Mouse (Mus musculus): Measurements from ENCODE around the gene Cramp1l. TPM values are rescaled to one million over a fixed set of nuclear protein-coding genes. Genes with fewer than 3 reads are reported as not detected.

Cramp1l gene
- 2.8 and 3.1 TPM in 2 replicates for polyA plus RNA-seq (2015; fragmentation: Nextera tagmentation; extraction: Ambion mirVana)

DNA sequence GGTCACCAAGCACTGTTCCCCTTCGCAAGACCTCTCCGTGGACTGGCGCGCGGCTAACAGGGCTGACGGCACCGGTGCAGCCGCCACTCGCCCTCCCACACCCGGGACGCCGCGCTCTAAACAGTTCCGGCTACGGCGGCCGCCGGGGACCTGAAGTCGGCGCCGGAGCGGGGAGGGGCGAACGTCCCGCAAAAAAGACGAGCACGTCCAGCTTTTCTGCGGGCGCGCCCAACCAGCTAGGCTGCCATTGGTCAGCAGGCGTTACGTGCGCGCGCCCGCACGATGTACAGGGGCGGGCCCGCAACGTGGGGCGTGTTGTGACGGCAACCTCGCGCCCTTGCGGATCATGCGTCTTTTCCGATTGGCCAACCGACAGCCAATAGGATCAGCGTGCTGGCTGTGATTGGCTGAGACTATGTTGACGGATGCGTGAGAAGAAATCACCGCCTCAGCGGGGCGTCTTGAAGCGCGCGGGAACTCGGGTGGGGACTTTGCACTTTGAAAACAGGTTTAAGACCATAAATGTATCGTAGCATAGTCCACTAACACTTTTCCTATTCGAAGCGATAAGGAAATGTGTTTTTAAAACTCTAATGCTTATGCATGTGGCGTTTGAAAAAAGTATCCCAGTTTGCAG is at the start of gene Cramp1l, which contains the start of gene Ift140:
TSS of gene Cramp1l (minus strand) at position 134 of the 637 bp plus-strand sequence.
TSS of gene Ift140 (plus strand) at position 431 of the 637 bp plus-strand sequence.

DNA sequence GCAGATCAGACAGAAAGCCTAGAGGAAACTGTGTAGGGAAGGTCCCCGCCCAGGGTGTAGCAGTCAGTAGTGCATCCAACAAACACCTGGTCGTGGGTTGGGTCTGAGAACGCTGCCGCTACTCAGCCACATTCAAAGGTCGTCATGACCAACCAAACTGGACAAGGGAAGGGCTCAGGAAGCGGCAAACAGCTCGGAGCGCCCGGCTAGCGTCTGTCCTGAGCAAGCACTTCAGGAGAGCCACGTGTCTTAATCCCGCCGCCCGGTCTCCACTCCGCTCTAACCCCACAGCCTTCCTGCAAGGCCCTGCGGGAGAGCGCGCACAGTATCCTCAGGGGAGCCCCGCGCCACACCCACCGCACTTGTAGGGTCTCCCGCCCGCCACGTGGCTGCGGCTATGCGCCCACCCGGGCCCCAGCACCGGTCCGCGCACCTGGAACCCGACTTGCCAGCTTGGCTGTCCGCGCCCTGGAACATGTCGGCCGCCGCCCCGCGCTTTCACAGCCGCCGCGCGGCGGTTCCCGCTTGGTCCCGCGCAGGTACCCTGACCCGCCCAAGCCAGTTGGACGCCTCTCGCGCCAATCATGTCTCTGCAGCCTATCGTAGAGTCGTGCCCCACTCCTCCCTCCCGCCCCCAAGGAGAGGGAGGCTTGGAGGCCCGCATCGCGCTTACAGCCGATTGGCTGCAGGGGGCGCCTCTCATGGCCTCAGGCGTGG is 55.3 kb downstream of the Cramp1l start, which contains the start of gene Jpt2:
TSS of gene Jpt2 (minus strand) at position 555 of the 717 bp plus-strand sequence.

DNA sequence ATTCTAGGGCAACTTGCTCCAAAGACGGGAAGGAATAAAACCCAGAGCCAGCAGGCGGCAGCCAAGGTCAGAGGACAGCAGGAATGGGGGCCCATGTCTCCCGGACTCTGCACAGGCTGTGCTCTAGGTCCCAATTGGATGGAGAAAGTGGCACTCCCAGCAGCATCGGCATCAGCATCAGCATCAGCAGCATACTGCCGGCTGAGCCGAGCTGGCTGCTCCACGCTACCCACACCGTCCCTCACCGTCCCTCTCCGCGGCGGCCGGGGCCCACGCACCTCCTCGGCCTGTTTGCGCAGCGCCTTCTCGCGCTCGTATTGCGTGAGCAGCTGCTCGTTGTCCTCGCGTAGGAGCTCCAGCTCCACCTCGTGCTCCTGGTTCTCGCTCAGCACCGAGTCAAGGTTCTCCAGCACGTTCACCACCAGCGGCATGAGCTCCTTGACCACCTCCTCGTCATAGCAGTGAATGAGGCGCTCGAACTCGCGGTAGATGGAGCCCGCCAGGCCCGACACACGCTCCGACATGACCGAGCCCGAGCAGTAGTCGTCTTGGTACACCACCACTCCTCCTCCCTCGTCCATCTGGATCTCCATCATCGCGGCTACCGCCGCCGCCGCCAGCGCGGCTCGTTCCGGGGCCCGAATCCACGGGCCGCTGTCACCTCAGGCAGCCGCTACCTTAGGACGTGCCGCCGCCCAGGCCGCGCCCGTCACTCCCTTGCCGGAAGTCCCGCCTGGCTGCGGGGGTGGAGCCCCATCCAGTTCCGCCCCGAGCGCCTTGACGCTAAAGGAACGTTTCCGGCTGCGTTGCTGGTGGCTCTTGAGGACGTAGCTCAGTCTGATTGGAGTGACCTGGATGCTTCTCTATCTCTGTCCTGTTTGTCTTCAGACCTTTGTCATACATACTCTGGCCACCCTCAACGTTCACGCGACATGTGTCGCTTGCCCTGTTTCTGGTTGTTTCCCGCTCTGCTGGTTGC is 79.0 kb downstream of the Cramp1l start, which contains the start of gene Mapk8ip3:
TSS of gene Mapk8ip3 (minus strand) at position 719 of the 979 bp plus-strand sequence.

Other genes starting within 250 kb of the Cramp1l start
- 0.10 TPM in 1 of 2 replicates, not detected in the other for gene Meiob, start 211.5 kb downstream of the Cramp1l start, polyA plus RNA-seq (2015; fragmentation: Nextera tagmentation; extraction: Ambion mirVana)
- 44.1 and 47.3 TPM in 2 replicates for gene Hagh, start 175.6 kb downstream of the Cramp1l start, polyA plus RNA-seq (2015; fragmentation: Nextera tagmentation; extraction: Ambion mirVana)
- gene Fahd1, start 165.4 kb downstream of the Cramp1l start, polyA plus RNA-seq (2015; fragmentation: Nextera tagmentation; extraction: Ambion mirVana): 16.1 and 17.5 TPM in 2 replicates
- 0.07 TPM in 1 of 2 replicates, not detected in the other for gene Igfals, start 149.8 kb downstream of the Cramp1l start, polyA plus RNA-seq (2015; fragmentation: Nextera tagmentation; extraction: Ambion mirVana)
- gene Nubp2, start 129.4 kb downstream of the Cramp1l start, polyA plus RNA-seq (2015; fragmentation: Nextera tagmentation; extraction: Ambion mirVana): 31.8 and 37.9 TPM in 2 replicates
- gene Spsb3, start 129.1 kb downstream of the Cramp1l start, polyA plus RNA-seq (2015; fragmentation: Nextera tagmentation; extraction: Ambion mirVana): 27.7 and 30.1 TPM in 2 replicates
- 18.3 and 18.8 TPM in 2 replicates for gene Eme2, start 120.7 kb downstream of the Cramp1l start, polyA plus RNA-seq (2015; fragmentation: Nextera tagmentation; extraction: Ambion mirVana)
- gene Mrps34, start 120.7 kb downstream of the Cramp1l start, polyA plus RNA-seq (2015; fragmentation: Nextera tagmentation; extraction: Ambion mirVana): 83.6 and 88.7 TPM in 2 replicates
- gene Nme3, start 119.3 kb downstream of the Cramp1l start, polyA plus RNA-seq (2015; fragmentation: Nextera tagmentation; extraction: Ambion mirVana): 35.4 and 36.2 TPM in 2 replicates
- 12.1 and 13.1 TPM in 2 replicates for gene Mapk8ip3, start 78.8 kb downstream of the Cramp1l start, polyA plus RNA-seq (2015; fragmentation: Nextera tagmentation; extraction: Ambion mirVana)
- gene Jpt2, start 55.1 kb downstream of the Cramp1l start, polyA plus RNA-seq (2015; fragmentation: Nextera tagmentation; extraction: Ambion mirVana): 51.5 and 66.2 TPM in 2 replicates
- 5.4 and 6.0 TPM in 2 replicates for gene Ift140, start 297 bp upstream of the Cramp1l start, polyA plus RNA-seq (2015; fragmentation: Nextera tagmentation; extraction: Ambion mirVana)
- gene Tmem204, start 67.8 kb upstream of the Cramp1l start, polyA plus RNA-seq (2015; fragmentation: Nextera tagmentation; extraction: Ambion mirVana): 21.2 and 24.3 TPM in 2 replicates
- gene Telo2, start 100.2 kb upstream of the Cramp1l start, polyA plus RNA-seq (2015; fragmentation: Nextera tagmentation; extraction: Ambion mirVana): 17.5 and 20.7 TPM in 2 replicates
- gene Ptx4, start 105.0 kb upstream of the Cramp1l start, polyA plus RNA-seq (2015; fragmentation: Nextera tagmentation; extraction: Ambion mirVana): not detected in 2 replicates
- 15.0 and 15.7 TPM in 2 replicates for gene Clcn7, start 117.6 kb upstream of the Cramp1l start, polyA plus RNA-seq (2015; fragmentation: Nextera tagmentation; extraction: Ambion mirVana)
- 0.16 TPM in 1 of 2 replicates, not detected in the other for gene Ccdc154, start 146.7 kb upstream of the Cramp1l start, polyA plus RNA-seq (2015; fragmentation: Nextera tagmentation; extraction: Ambion mirVana)
- not detected in 2 replicates for gene Gm38655, start 159.7 kb upstream of the Cramp1l start, polyA plus RNA-seq (2015; fragmentation: Nextera tagmentation; extraction: Ambion mirVana)
- 20.4 and 21.7 TPM in 2 replicates for gene BC003965, start 168.8 kb upstream of the Cramp1l start, polyA plus RNA-seq (2015; fragmentation: Nextera tagmentation; extraction: Ambion mirVana)
- 3.7 and 3.9 TPM in 2 replicates for gene Unkl, start 172.6 kb upstream of the Cramp1l start, polyA plus RNA-seq (2015; fragmentation: Nextera tagmentation; extraction: Ambion mirVana)
- gene Gnptg, start 224.3 kb upstream of the Cramp1l start, polyA plus RNA-seq (2015; fragmentation: Nextera tagmentation; extraction: Ambion mirVana): 24.6 and 31.8 TPM in 2 replicates
- gene Tsr3, start 224.4 kb upstream of the Cramp1l start, polyA plus RNA-seq (2015; fragmentation: Nextera tagmentation; extraction: Ambion mirVana): 34.5 and 36.9 TPM in 2 replicates
- gene Baiap3, start 240.6 kb upstream of the Cramp1l start, polyA plus RNA-seq (2015; fragmentation: Nextera tagmentation; extraction: Ambion mirVana): 1.2 and 2.0 TPM in 2 replicates